Mouse (Mus musculus) heart, postnatal 0 days (tissue): ENCODE measurements at regions not wholly inside any gene's neighbourhood (a gene's known extent, or its start where the extent isn't known, plus 50 kb on each side); places are given as distances from the start of the nearest gene placed in this dataset.

Experiments used
- CTCF ChIP-seq: IDR thresholded peaks from 2 replicates; pipeline ENCODE4 v1.5.1; 2016; ENCODE audit warnings: antibody characterized with exemption, control low read depth, low read depth
- EP300 ChIP-seq: IDR thresholded peaks from 2 replicates; pipeline ENCODE4 v1.6.1; 2016; ENCODE audit warnings: antibody characterized with exemption, low read depth

GRCm38 (mm10) chr13:99597891-99598290 is 81.6 kb upstream of the Map1b start:
- no peak for TF ChIP-seq EP300
- TF ChIP-seq CTCF: no peak
